Mouse (Mus musculus) gastrocnemius, adult 2 months (tissue): Measurements from ENCODE around the gene Tmem128. TPM values are rescaled to one million over a fixed set of nuclear protein-coding genes. Genes with fewer than 3 reads are reported as not detected.

Experiments
- DNase-seq: peaks from one replicate; pipeline ENCODE4 v3.0.0; 2022
- H3K27ac ChIP-seq: fragments of 200-600 bp; 2 replicates; pipeline ENCODE4 v1.8.1; 2022; ENCODE audit warnings: mild to moderate bottlenecking
- H3K4me3 ChIP-seq: fragments of 200-600 bp; 2 replicates; pipeline ENCODE4 v1.8.1; 2022; ENCODE audit warnings: mild to moderate bottlenecking, moderate library complexity
- CTCF ChIP-seq: fragments of 200-600 bp; IDR thresholded peaks from 2 replicates; pipeline ENCODE4 v1.8.1; 2022; ENCODE audit warnings: antibody characterized with exemption, mild to moderate bottlenecking, moderate library complexity
- intact Hi-C: fragments of 180-260 bp; cut with DNase I; formaldehyde crosslinking; loops from one replicate; pipeline ENCODE4 v1.15.1; 2025
- total RNA-seq, 2 experiments: library from RNA; stranded (reverse); gene quantifications; 2 replicates each; pipeline ENCODE4 v1.2.3; 2021

Tmem128 gene
- total RNA-seq, 2 experiments from 2014 or later, result 6.6 to 8.1 TPM

DNA sequence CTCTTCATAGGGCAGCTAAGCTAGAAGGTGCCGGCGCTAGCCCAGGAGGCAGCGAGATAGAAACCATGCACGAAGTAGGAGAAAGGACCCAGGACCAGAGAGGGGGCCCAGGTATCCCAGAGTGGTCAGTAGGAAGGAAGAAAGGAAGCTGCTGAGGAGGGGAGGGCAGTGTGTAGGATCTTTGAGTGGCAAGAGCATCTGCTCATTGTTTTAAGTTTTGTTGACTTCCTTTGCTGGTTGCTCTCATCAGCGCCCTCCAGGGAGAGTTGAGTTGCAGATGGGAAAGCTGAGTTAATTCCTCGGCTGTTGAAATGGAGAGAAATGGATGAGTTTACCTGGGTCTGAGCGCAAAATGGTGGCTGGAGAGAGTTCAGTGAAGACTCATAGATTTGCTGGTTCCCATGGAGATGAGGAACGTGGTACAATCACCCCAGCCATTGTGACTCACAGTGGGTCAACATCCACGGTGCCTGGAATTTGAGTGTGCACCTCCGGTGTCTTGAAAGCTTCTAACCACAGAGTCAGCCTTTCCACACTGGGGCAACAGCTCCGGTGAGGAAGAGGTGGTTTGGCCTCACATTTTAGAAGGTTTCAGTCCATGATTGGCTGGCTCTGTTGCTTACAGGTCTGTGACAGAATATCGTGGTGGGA lies 41.9 kb downstream of the Tmem128 start:
- no peak for TF ChIP-seq CTCF
- H3K4me3 ChIP-seq, result no peak overlapping the region
- DNase-seq, result no peak
- H3K27ac ChIP-seq, result no peak overlapping the region
- intact Hi-C loops, result no loop called here

DNA sequence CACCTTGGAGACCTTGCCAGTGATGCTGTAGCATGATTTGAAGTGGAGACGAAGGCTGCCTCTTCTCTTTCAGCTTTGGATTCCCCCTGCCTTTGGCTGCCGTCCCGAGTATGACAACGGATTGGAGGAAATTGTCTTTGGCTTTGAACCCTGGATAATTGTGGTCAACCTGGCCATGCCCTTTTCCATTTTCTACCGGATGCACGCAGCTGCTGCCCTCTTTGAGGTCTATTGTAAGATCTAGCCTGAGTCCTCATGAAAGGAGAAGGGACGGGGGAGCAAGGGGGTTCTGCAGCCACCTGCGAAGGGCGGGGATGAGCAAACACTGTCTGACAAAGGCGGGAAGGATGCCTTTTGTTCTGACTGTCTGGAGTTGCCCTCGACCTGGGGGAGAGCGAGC lies 42.7 kb downstream of the Tmem128 start:
- Histone ChIP-seq H3K4me3 (no peak overlapping the region), H3K27ac (no peak overlapping the region)
- DNase-seq, result no peak
- intact Hi-C loops, result no loop called here
- no peak for TF ChIP-seq CTCF

DNA sequence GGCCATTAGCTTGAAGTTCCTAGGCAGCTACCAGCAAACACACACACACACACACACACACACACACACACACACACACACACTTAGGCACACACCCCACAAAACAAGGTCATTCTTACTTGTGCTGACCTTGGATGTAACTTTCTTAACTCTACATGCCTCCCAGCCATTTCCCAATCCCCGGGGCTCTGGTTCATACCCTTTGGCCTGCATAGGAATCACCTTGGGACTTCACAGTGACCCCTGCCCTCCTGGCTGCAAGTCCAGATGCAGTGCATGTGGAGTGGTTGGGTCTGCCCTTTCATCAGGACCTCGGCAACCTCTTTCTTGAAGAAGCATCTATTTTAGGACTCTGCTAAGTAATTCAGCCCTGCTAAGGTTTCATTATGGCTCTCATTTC lies 45.3 kb downstream of the Tmem128 start:
- no peak for DNase-seq
- intact Hi-C loops, result loop anchor here (5.0 kb wide), 1 partner anchor 282 kb away; no protein-coding TSS in a partner anchor
- no peak for TF ChIP-seq CTCF
- Histone ChIP-seq H3K27ac (no peak overlapping the region), H3K4me3 (no peak overlapping the region)

DNA sequence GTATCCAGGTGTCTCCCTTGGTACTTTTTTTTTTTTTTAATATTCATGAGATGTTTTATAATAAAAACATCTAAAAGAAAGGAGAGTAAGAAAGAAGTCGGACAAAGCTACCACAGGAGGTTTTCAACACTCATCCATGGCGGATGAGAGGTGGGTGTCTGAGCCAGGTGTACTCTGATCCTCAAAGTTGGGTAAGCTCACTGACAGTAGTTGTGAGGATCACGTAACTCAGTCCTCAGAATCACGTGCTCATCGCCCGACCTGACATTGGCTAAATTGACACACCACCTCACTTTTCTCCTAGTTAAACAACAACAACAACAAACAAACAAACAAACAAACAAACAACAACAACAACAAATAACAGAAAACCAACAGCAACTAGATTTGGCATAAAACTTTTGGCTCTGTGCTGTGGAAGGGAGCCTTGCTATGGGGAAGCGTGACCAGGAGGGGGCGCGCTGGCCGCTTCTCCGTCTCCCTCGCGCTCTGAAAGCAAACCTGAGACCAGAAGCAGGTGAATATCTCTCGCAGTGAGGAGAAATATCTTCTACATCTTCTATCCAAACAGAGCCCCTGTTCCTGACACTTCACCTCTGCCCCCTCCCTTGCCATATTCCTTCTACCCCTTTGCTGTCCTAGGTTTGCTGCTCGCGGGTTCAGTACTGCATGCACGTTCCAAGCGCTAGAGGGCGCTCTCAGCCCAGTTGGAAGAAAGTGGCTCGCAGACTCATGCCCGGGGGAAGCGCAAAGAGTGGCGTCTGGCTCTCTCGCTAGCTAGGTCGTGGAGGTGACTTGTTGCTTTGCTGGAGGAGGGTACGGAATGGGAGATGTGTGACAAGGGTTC lies 47.5 kb downstream of the Tmem128 start:
- peak; percentile 89 for DNase-seq
- peak; percentile 91 for TF ChIP-seq CTCF
- H3K4me3 ChIP-seq, result peak overlapping the region; percentile 70

DNA sequence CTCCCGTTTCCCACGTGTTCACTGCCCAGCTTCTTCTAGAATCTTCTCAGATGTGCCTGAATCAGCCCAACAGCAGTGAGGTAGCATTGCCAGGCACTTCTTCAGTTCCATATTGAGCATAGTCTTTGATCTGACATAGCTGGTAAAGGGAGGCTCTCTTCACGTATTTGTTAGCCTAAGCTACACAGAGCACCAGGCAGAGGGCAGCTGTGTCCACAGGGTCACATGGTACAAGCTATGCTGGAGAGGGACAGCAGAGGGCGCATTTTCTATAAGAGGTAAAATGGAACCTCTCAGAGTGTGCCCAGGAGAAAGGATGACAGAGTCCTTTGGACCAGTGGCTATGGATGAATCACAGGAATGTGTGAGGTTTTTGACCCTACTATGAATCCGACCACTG lies 48.9 kb downstream of the Tmem128 start:
- intact Hi-C loops, result loop anchor here (5.0 kb wide), 1 partner anchor 278 kb away; no protein-coding TSS in a partner anchor
- DNase-seq, result peak; percentile 56
- H3K27ac ChIP-seq, result no peak overlapping the region
- TF ChIP-seq CTCF, result peak; percentile 60
- no peak overlapping the region for H3K4me3 ChIP-seq

More for the DNA sequence above, 47.5 kb downstream of the Tmem128 start:
- intact Hi-C loops, result loop anchor here (1.0 to 5.0 kb wide), 3 partner anchors 170 to 325 kb away; no protein-coding TSS in a partner anchor
- H3K27ac ChIP-seq, result no peak overlapping the region

DNA sequence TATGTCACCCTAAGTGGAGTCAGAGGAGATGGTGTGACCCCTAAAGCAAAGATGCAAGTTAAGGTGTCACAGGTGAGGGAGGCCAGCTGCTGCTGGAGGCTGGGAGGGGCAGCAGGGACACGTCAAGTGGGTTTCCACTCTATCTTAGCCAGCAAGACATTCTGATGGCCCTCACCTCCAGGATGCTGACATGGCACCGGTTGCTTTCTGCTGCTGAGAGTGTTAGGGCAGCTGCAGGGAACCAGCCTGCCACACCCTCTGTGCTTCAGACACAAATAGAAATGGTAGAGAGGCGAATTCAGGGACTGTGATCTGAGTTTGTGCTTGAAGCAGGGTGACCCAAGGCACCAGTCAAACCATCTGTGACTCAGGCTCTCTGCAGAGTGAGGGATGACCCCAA lies 49.8 kb downstream of the Tmem128 start:
- no peak for DNase-seq
- intact Hi-C loops, result loop anchor here (5.0 kb wide), 1 partner anchor 278 kb away; no protein-coding TSS in a partner anchor

More for the DNA sequence above, 49.8 kb downstream of the Tmem128 start:
- no peak for TF ChIP-seq CTCF
- H3K4me3 ChIP-seq, result no peak overlapping the region
- H3K27ac ChIP-seq, result no peak overlapping the region

Other genes with a start within 250 kb of the Tmem128 start
- gene Stx18, start 221.4 kb upstream of the Tmem128 start, total RNA-seq, result 10 to 100 TPM; 14.3 to 15.1 TPM
- 1 to 10 TPM; 2.4 to 2.5 TPM for gene Nsg1, start 100.3 kb upstream of the Tmem128 start, total RNA-seq
- 1 to 10 TPM; 2.6 to 3.1 TPM for gene Zbtb49, start 39.7 kb upstream of the Tmem128 start, total RNA-seq
- gene Lyar, start 39.7 kb upstream of the Tmem128 start, total RNA-seq, result 10 to 100 TPM; 18.7 to 19.9 TPM
- under 1 TPM; 0.18 to 0.20 TPM for gene Otop1, start 15.8 kb downstream of the Tmem128 start, total RNA-seq
- not detected for gene Drd5, start 59.2 kb downstream of the Tmem128 start, total RNA-seq
- gene Slc2a9, start 243.0 kb downstream of the Tmem128 start, total RNA-seq, result under 1 TPM; 0.20 to 0.25 TPM